Comparison of ENCODE assay signal across 22 mouse cellular contexts in the genomic region with DNA sequence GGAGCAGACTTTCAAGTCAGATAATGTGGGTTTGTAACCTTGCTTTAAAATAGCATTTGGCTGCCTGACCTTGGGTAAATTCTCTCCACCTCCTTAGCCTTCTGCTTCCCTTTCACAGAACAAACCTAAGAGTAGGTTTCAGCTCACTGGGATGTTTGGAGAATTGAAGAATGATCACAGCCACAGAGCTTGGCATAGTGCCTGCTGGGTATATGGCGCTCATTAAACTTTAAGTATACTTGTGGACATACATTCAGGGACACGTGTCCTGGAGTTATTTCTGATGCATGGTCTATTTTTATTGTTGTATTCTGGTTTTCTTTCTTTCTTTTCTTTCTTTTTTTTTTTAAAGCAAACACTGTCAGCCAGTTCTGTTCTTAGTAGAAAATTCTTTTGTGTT.
"Had no signal": no experiment of that assay in that cellular context is flagged by ENCODE, and none has a peak within 500 bp of the region (broad histone marks: within the 10 kb centered on the region; RNA-seq: fewer than 3 reads in every experiment).

No protein-coding gene starts in this region.

- H3K4me1 ChIP-seq: liver, embryonic 12.5 days; liver, embryonic 15.5 days; megakaryocyte, embryonic 14.5 days had no signal

- H3K36me3 ChIP-seq: intestine, embryonic 15.5 days; kidney, embryonic 15.5 days; liver, embryonic 12.5 days; liver, embryonic 15.5 days; midbrain, embryonic 10.5 days; midbrain, embryonic 13.5 days; neural tube, embryonic 13.5 days; stomach, embryonic 15.5 days had no signal

- ATAC-seq: intestine, embryonic 15.5 days; liver, embryonic 12.5 days; midbrain, embryonic 13.5 days; midbrain, embryonic 16.5 days had no signal

- H3K9me3 ChIP-seq: intestine, embryonic 15.5 days; kidney, embryonic 15.5 days; liver, embryonic 12.5 days; liver, embryonic 15.5 days; midbrain, embryonic 10.5 days; midbrain, embryonic 13.5 days; neural tube, embryonic 13.5 days; stomach, embryonic 15.5 days had no signal

- H3K27ac ChIP-seq: intestine, embryonic 15.5 days; kidney, embryonic 15.5 days; liver, embryonic 12.5 days; liver, embryonic 15.5 days; midbrain, embryonic 10.5 days; midbrain, embryonic 13.5 days; neural tube, embryonic 13.5 days; stomach, embryonic 15.5 days had no signal

- H3K9ac ChIP-seq: intestine, embryonic 15.5 days; kidney, embryonic 15.5 days; liver, embryonic 12.5 days; liver, embryonic 15.5 days; midbrain, embryonic 13.5 days; neural tube, embryonic 13.5 days; stomach, embryonic 15.5 days had no signal

- H3K4me2 ChIP-seq: intestine, embryonic 15.5 days; kidney, embryonic 15.5 days; liver, embryonic 12.5 days; liver, embryonic 15.5 days; midbrain, embryonic 13.5 days; neural tube, embryonic 13.5 days; stomach, embryonic 15.5 days had no signal

- H3K4me3 ChIP-seq: intestine, embryonic 15.5 days; kidney, embryonic 15.5 days; liver, embryonic 12.5 days; liver, embryonic 15.5 days; megakaryocyte, embryonic 14.5 days; midbrain, embryonic 10.5 days; midbrain, embryonic 13.5 days; myocyte; neural tube, embryonic 13.5 days; stomach, embryonic 15.5 days had no signal

- DNase-seq: kidney, adult 11 months; kidney, adult 8-10 months; kidney, postnatal 10 days; kidney, postnatal 36 days; left cerebral cortex, postnatal 4 days; liver; lung, adult 2 months; retina, postnatal 1 day; right cerebral cortex, postnatal 25 days; spleen, adult 18-20 months; thymus, postnatal 25 days had no signal

- H3K27me3 ChIP-seq: intestine, embryonic 15.5 days; stomach, embryonic 15.5 days had no signal
